21 mouse cellular contexts compared by ENCODE assay signal in the genomic region with DNA sequence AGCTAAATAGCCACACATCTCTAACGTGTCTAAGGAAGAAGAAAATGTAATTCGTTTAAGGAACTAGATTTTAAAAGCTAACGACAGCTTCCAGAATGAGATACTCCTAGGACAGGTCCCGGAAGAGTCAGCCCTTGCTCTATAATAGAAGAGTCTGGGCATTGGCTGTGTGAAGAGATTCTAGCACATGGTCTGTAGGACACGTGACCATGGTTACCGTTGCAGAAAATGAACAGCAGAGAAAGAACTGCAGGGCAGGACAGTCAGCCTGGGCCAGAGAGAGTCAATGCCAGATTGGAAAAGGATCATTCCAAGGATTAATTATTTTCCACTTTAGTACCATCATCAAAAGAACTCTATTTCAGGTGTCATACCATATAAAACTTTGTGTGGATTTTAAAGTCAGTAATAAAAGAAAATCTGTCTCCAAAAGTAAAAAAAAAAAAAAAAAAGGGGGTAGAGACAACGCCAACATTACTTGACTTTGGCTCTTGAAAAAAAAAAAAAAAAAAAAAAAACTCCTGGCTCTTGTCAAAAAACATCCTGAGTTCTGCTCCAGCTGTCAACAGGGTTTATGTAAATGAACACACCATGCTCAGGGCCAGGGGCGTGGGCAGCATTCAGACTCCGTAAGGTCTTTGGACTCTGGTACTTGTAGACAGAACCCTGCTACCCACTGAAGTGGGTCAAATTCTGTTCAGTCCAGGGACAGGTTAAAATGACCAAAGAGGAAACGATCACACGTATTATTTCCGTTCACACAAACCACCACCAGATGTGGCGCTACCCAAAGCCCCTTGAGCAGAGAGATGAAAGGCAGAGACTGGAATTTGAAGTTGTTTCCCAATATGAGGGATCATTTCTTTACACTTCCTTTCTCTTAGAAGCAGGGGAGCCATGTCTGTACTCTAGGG. TPM values are rescaled to one million over a fixed set of nuclear protein-coding genes. Genes with fewer than 3 reads are reported as not detected.
DNase-seq lines count a peak whose midpoint lies in the region; ATAC-seq and TF ChIP-seq lines count a peak whose summit lies in the region.
"Had no signal": no experiment of that assay in that cellular context is flagged by ENCODE, and none has a peak within 500 bp of the region (broad histone marks: within the 10 kb centered on the region; RNA-seq: fewer than 3 reads in every experiment).

No protein-coding gene starts in this region.

- no peaks in the 10 kb centered on the region for H3K9me3 ChIP-seq in midbrain, embryonic 11.5 days (ENCODE audit: control insufficient read depth, low read length)
- no peaks in the 10 kb centered on the region for H3K9me3 ChIP-seq in midbrain, postnatal 0 days (ENCODE audit: low read length)
- H3K9me3 ChIP-seq in heart, embryonic 11.5 days (replicated peaks; ENCODE audit: control insufficient read depth, low read length): no peaks in the 10 kb centered on the region
- H3K9me3 ChIP-seq: hindbrain, embryonic 13.5 days; limb, embryonic 12.5 days; megakaryocyte, embryonic 14.5 days; stomach, embryonic 15.5 days had no signal

- no peaks in the 10 kb centered on the region for H3K27me3 ChIP-seq in midbrain, embryonic 11.5 days (ENCODE audit: control insufficient read depth, insufficient read depth, low read length)
- H3K27me3 ChIP-seq in midbrain, postnatal 0 days (ENCODE audit: insufficient read depth, low read length): no peaks in the 10 kb centered on the region
- H3K27me3 ChIP-seq in heart, embryonic 11.5 days (ENCODE audit: control insufficient read depth, insufficient read depth, low read length): no peaks in the 10 kb centered on the region
- H3K27me3 ChIP-seq: hindbrain, embryonic 13.5 days; limb, embryonic 12.5 days; stomach, embryonic 15.5 days had no signal

- WGBS in midbrain, embryonic 11.5 days: 86% methylated on average over 13 of the region's 13 CpGs
- 77% methylated on average over 13 of the region's 13 CpGs for WGBS in midbrain, postnatal 0 days
- 68% methylated on average over 13 of the region's 13 CpGs for WGBS in heart, embryonic 11.5 days (ENCODE audit: insufficient replicate concordance)

- TF ChIP-seq CTCF in midbrain, postnatal 0 days (IDR thresholded peaks at IDR 0.05): no peak

- no peaks in the 10 kb centered on the region for H3K4me1 ChIP-seq in midbrain, embryonic 11.5 days (ENCODE audit: control insufficient read depth, insufficient read depth, low read length)
- no peaks in the 10 kb centered on the region for H3K4me1 ChIP-seq in midbrain, postnatal 0 days (ENCODE audit: insufficient read depth, low read length)
- no peaks in the 10 kb centered on the region for H3K4me1 ChIP-seq in heart, embryonic 11.5 days (ENCODE audit: control insufficient read depth, insufficient read depth, low read length)
- H3K4me1 ChIP-seq: hindbrain, embryonic 13.5 days; megakaryocyte, embryonic 14.5 days; stomach, embryonic 15.5 days had no signal

- H3K4me3 ChIP-seq in midbrain, embryonic 11.5 days (ENCODE audit: low read depth, low read length): no peak overlapping the region
- H3K4me3 ChIP-seq in midbrain, postnatal 0 days (ENCODE audit: low read depth, low read length): no peak overlapping the region
- no peak overlapping the region for H3K4me3 ChIP-seq in heart, embryonic 11.5 days (ENCODE audit: low read depth, low read length)
- H3K4me3 ChIP-seq: hindbrain, embryonic 13.5 days; left cerebral cortex, adult 2 months; limb, embryonic 12.5 days; megakaryocyte, embryonic 14.5 days; stomach, embryonic 15.5 days had no signal

- no peaks in the 10 kb centered on the region for H3K36me3 ChIP-seq in midbrain, embryonic 11.5 days (ENCODE audit: control insufficient read depth, insufficient read depth, low read length)
- no peaks in the 10 kb centered on the region for H3K36me3 ChIP-seq in midbrain, postnatal 0 days (ENCODE audit: insufficient read depth, low read length)
- no peaks in the 10 kb centered on the region for H3K36me3 ChIP-seq in heart, embryonic 11.5 days (ENCODE audit: control insufficient read depth, insufficient read depth, low read length)
- H3K36me3 ChIP-seq: hindbrain, embryonic 13.5 days; limb, embryonic 12.5 days; stomach, embryonic 15.5 days had no signal

- H3K9ac ChIP-seq in midbrain, embryonic 11.5 days (ENCODE audit: low read length): no peak overlapping the region
- no peak overlapping the region for H3K9ac ChIP-seq in midbrain, postnatal 0 days (replicated peaks; ENCODE audit: low read length, poor library complexity, severe bottlenecking)
- H3K9ac ChIP-seq in heart, embryonic 11.5 days (ENCODE audit: low read depth, low read length): no peak overlapping the region
- H3K9ac ChIP-seq: hindbrain, embryonic 13.5 days; limb, embryonic 12.5 days; liver, embryonic 14.5 days; stomach, embryonic 15.5 days had no signal

- no peak for ATAC-seq in midbrain, embryonic 11.5 days (ENCODE audit: low FRiP score)
- no peak for ATAC-seq in midbrain, postnatal 0 days (ENCODE audit: low FRiP score)
- ATAC-seq in granulocyte monocyte progenitor cell, adult 5-6 weeks (replicated peaks; ENCODE audit: poor library complexity, severe bottlenecking): peak; percentile 60
- ATAC-seq in heart, embryonic 11.5 days (replicated peaks; ENCODE audit: insufficient number of reproducible peaks, low FRiP score, low TSS enrichment): no peak
- ATAC-seq: forebrain, embryonic 14.5 days; intestine, postnatal 0 days; lung, postnatal 0 days had no signal

- peak; percentile 26 to 27 for DNase-seq in cerebellum, postnatal 14 days
- no peak for DNase-seq in cerebellum, postnatal 4 days (ENCODE audit: low spot score in 2 of 2)
- peak; percentile 78 for DNase-seq in midbrain, embryonic 11.5 days (ENCODE audit: low spot score, missing footprints)
- DNase-seq in midbrain, postnatal 0 days (ENCODE audit: low spot score): no peak
- peak; percentile 46 for DNase-seq in thymus, postnatal 14 days
- no peak for DNase-seq in lung, adult 18-20 months
- DNase-seq: cerebellum, adult 9-10 months; embryo, embryonic 11 days; gastrocnemius, postnatal 25 days; heart, postnatal 10 days had no signal

- H3K4me2 ChIP-seq in midbrain, embryonic 11.5 days: no peak overlapping the region
- H3K4me2 ChIP-seq in midbrain, postnatal 0 days (ENCODE audit: low read depth, low read length, poor library complexity, severe bottlenecking): no peak overlapping the region
- H3K4me2 ChIP-seq in heart, embryonic 11.5 days: no peak overlapping the region
- H3K4me2 ChIP-seq: hindbrain, embryonic 13.5 days; limb, embryonic 12.5 days; stomach, embryonic 15.5 days had no signal

- no peak overlapping the region for H3K27ac ChIP-seq in midbrain, embryonic 11.5 days (ENCODE audit: low read depth, low read length)
- no peak overlapping the region for H3K27ac ChIP-seq in midbrain, postnatal 0 days (ENCODE audit: low read depth, low read length)
- H3K27ac ChIP-seq in heart, embryonic 11.5 days (ENCODE audit: low read depth, low read length): no peak overlapping the region
- H3K27ac ChIP-seq: hindbrain, embryonic 13.5 days; left cerebral cortex, adult 2 months; limb, embryonic 12.5 days; liver, embryonic 14.5 days; stomach, embryonic 15.5 days had no signal

RNA-seq across cellular contexts. Expression of a gene that starts 33.1 kb away (rescaled TPM):
- polyA plus RNA-seq in midbrain, embryonic 11.5 days (2014; fragmentation: Nextera tagmentation; extraction: Ambion mirVana): 0.60 and 1.0 TPM in 2 replicates
- total RNA-seq in midbrain, postnatal 0 days (2014; rRNA removed): 0.71 and 0.82 TPM in 2 replicates
- polyA plus RNA-seq in midbrain, postnatal 0 days (2015; fragmentation: Nextera tagmentation; extraction: Ambion mirVana): 1.00 and 1.3 TPM in 2 replicates
- total RNA-seq in granulocyte monocyte progenitor cell, adult 5-6 weeks (2014; fragmentation: Nextera tagmentation): not detected in 2 replicates
- total RNA-seq in granulocyte monocyte progenitor cell, adult 5-6 weeks (2017): not detected in 2 replicates
- polyA plus RNA-seq in heart, embryonic 11.5 days (2014; fragmentation: Nextera tagmentation; extraction: Ambion mirVana): 0.63 and 2.0 TPM in 2 replicates
- total RNA-seq: heart, postnatal 10 days had no signal

RNA-seq across cellular contexts. Expression of a gene that starts 40.5 kb away (rescaled TPM):
- polyA plus RNA-seq in midbrain, embryonic 11.5 days (2014; fragmentation: Nextera tagmentation; extraction: Ambion mirVana): 145 and 158 TPM in 2 replicates
- total RNA-seq in midbrain, postnatal 0 days (2014; rRNA removed): 68.3 and 79.2 TPM in 2 replicates
- 243 and 246 TPM in 2 replicates for polyA plus RNA-seq in midbrain, postnatal 0 days (2015; fragmentation: Nextera tagmentation; extraction: Ambion mirVana)
- total RNA-seq in granulocyte monocyte progenitor cell, adult 5-6 weeks (2014; fragmentation: Nextera tagmentation): 66.2 and 84.5 TPM in 2 replicates
- 23.7 and 24.9 TPM in 2 replicates for total RNA-seq in granulocyte monocyte progenitor cell, adult 5-6 weeks (2017)
- 107 and 110 TPM in 2 replicates for polyA plus RNA-seq in heart, embryonic 11.5 days (2014; fragmentation: Nextera tagmentation; extraction: Ambion mirVana)

Comparison
In these comparisons a context has a peak if more than half of its experiments do, and no peak if none do; other contexts are left out.
1. DNase-seq: peak in cerebellum, postnatal 14 days (2 of 2), midbrain, embryonic 11.5 days (single experiment) and thymus, postnatal 14 days (single experiment); none in cerebellum, postnatal 4 days (0 of 2), midbrain, postnatal 0 days (single experiment) and lung, adult 18-20 months (0 of 2).